Mouse (Mus musculus): ENCODE measurements around the gene Styxl1. TPM values are rescaled to one million over a fixed set of nuclear protein-coding genes. Genes with fewer than 3 reads are reported as not detected.

The Styxl1 gene
- polyA plus RNA-seq, 2 experiments, result 0.02 TPM; not detected in 1

- H3K27me3 ChIP-seq (ENCODE audit: control insufficient read depth, insufficient read depth, low read length), result no peaks in the 10 kb centered on the region
- no peak overlapping the region for H3K4me2 ChIP-seq (ENCODE audit: low read depth)
- no peak overlapping the region for H3K27ac ChIP-seq
- no peak for TF ChIP-seq EP300 (IDR thresholded peaks at IDR 0.05; ENCODE audit: low read depth)
- no peak for TF ChIP-seq CTCF (IDR thresholded peaks at IDR 0.05; ENCODE audit: low read depth)
- H3K4me3 ChIP-seq (ENCODE audit: insufficient read depth in 1 of 2, low read depth in 2 of 2, low read length in 2 of 2), result no peak overlapping the region
- ATAC-seq (ENCODE audit: insufficient read depth) (no peak), DNase-seq (ENCODE audit: low read depth in 3 of 3, low spot score in 3 of 3) (no peak)
- H3K9me3 ChIP-seq (ENCODE audit: control insufficient read depth, low read length), result no peaks in the 10 kb centered on the region
- peaks cover 3% of the 10 kb centered on the region for H3K36me3 ChIP-seq (replicated peaks; ENCODE audit: control insufficient read depth, insufficient read depth, low read depth)
- no peaks in the 10 kb centered on the region for H3K4me1 ChIP-seq (replicated peaks; ENCODE audit: control insufficient read depth in 2 of 2, insufficient read depth in 2 of 2, low read length in 1 of 2)
- WGBS (ENCODE audit: insufficient replicate concordance), result 77% methylated on average over 13 of the region's 13 CpGs
- H3K9ac ChIP-seq (replicated peaks), result no peak overlapping the region
Measured at GRCm38 (mm10) chr5:135735741-135736140, 42.4 kb downstream of the Styxl1 start.

- no peaks in the 10 kb centered on the region for H3K9me3 ChIP-seq (ENCODE audit: control insufficient read depth, low read length)
- 91% methylated on average over 42 of the region's 42 CpGs for WGBS (ENCODE audit: insufficient replicate concordance)
- H3K4me3 ChIP-seq (ENCODE audit: insufficient read depth in 1 of 2, low read depth in 2 of 2, low read length in 2 of 2), result no peak overlapping the region
- DNase-seq (ENCODE audit: low read depth in 3 of 3, low spot score in 3 of 3) (no peak), ATAC-seq (ENCODE audit: insufficient read depth) (no peak)
- no peaks in the 10 kb centered on the region for H3K27me3 ChIP-seq (ENCODE audit: control insufficient read depth, insufficient read depth, low read length)
- no peak overlapping the region for H3K4me2 ChIP-seq (ENCODE audit: low read depth)
- no peak for TF ChIP-seq CTCF (IDR thresholded peaks at IDR 0.05; ENCODE audit: low read depth)
- TF ChIP-seq EP300 (IDR thresholded peaks at IDR 0.05; ENCODE audit: low read depth), result no peak
- H3K4me1 ChIP-seq (replicated peaks; ENCODE audit: control insufficient read depth in 2 of 2, insufficient read depth in 2 of 2, low read length in 1 of 2), result no peaks in the 10 kb centered on the region
- H3K27ac ChIP-seq, result no peak overlapping the region
- no peak overlapping the region for H3K9ac ChIP-seq (replicated peaks)
- H3K36me3 ChIP-seq (replicated peaks; ENCODE audit: control insufficient read depth, insufficient read depth, low read depth), result peaks cover 7% of the 10 kb centered on the region
Measured at GRCm38 (mm10) chr5:135734057-135734680, 44.0 kb downstream of the Styxl1 start.

GRCm38 (mm10) chr5:135733071-135733470 is 45.1 kb downstream of the Styxl1 start:
- Histone ChIP-seq H3K27me3 (ENCODE audit: control insufficient read depth, insufficient read depth, low read length) (no peaks in the 10 kb centered on the region), H3K9ac (replicated peaks) (no peak overlapping the region), H3K9me3 (ENCODE audit: control insufficient read depth, low read length) (no peaks in the 10 kb centered on the region), H3K27ac (no peak overlapping the region), H3K4me3 (ENCODE audit: insufficient read depth in 1 of 2, low read depth in 2 of 2, low read length in 2 of 2) (no peak overlapping the region), H3K36me3 (replicated peaks; ENCODE audit: control insufficient read depth, insufficient read depth, low read depth) (peaks cover 7% of the 10 kb centered on the region), H3K4me1 (replicated peaks; ENCODE audit: control insufficient read depth in 2 of 2, insufficient read depth in 2 of 2, low read length in 1 of 2) (no peaks in the 10 kb centered on the region), H3K4me2 (ENCODE audit: low read depth) (no peak overlapping the region)
- TF ChIP-seq CTCF (IDR thresholded peaks at IDR 0.05; ENCODE audit: low read depth), result no peak
- TF ChIP-seq EP300 (IDR thresholded peaks at IDR 0.05; ENCODE audit: low read depth), result no peak
- DNase-seq (ENCODE audit: low read depth in 3 of 3, low spot score in 3 of 3) (no peak), ATAC-seq (ENCODE audit: insufficient read depth) (no peak)
- 73% methylated on average over 4 of the region's 4 CpGs for WGBS (ENCODE audit: insufficient replicate concordance)

- ATAC-seq (ENCODE audit: insufficient read depth), result no peak
- H3K4me1 ChIP-seq (replicated peaks; ENCODE audit: control insufficient read depth in 2 of 2, insufficient read depth in 2 of 2, low read length in 1 of 2), result no peaks in the 10 kb centered on the region
- no peak overlapping the region for H3K27ac ChIP-seq
- no peak for DNase-seq (ENCODE audit: low read depth in 3 of 3, low spot score in 3 of 3)
- H3K9me3 ChIP-seq (ENCODE audit: control insufficient read depth, low read length), result no peaks in the 10 kb centered on the region
- no peaks in the 10 kb centered on the region for H3K27me3 ChIP-seq (ENCODE audit: control insufficient read depth, insufficient read depth, low read length)
- H3K4me3 ChIP-seq (ENCODE audit: insufficient read depth in 1 of 2, low read depth in 2 of 2, low read length in 2 of 2), result no peak overlapping the region
- peaks cover 7% of the 10 kb centered on the region for H3K36me3 ChIP-seq (replicated peaks; ENCODE audit: control insufficient read depth, insufficient read depth, low read depth)
- 82% methylated on average over 16 of the region's 16 CpGs for WGBS (ENCODE audit: insufficient replicate concordance)
- H3K9ac ChIP-seq (replicated peaks), result no peak overlapping the region
- TF ChIP-seq CTCF (IDR thresholded peaks at IDR 0.05; ENCODE audit: low read depth), result no peak
- H3K4me2 ChIP-seq (ENCODE audit: low read depth), result no peak overlapping the region
Measured at GRCm38 (mm10) chr5:135731322-135731721, 46.9 kb downstream of the Styxl1 start.

- no peak for TF ChIP-seq CTCF (IDR thresholded peaks at IDR 0.05; ENCODE audit: low read depth)
- TF ChIP-seq EP300 (IDR thresholded peaks at IDR 0.05; ENCODE audit: low read depth), result no peak
- WGBS (ENCODE audit: insufficient replicate concordance), result 86% methylated on average over 10 of the region's 10 CpGs
- peaks cover 7% of the 10 kb centered on the region for H3K36me3 ChIP-seq (replicated peaks; ENCODE audit: control insufficient read depth, insufficient read depth, low read depth)
Measured at GRCm38 (mm10) chr5:135730916-135731315, 47.3 kb downstream of the Styxl1 start.

More at GRCm38 (mm10) chr5:135730916-135731315, 47.3 kb downstream of the Styxl1 start:
- H3K9ac ChIP-seq (replicated peaks), result no peak overlapping the region
- no peak overlapping the region for H3K27ac ChIP-seq
- no peaks in the 10 kb centered on the region for H3K27me3 ChIP-seq (ENCODE audit: control insufficient read depth, insufficient read depth, low read length)
- no peak overlapping the region for H3K4me3 ChIP-seq (ENCODE audit: insufficient read depth in 1 of 2, low read depth in 2 of 2, low read length in 2 of 2)
- ATAC-seq (ENCODE audit: insufficient read depth), result no peak
- DNase-seq (ENCODE audit: low read depth in 3 of 3, low spot score in 3 of 3), result no peak
- H3K9me3 ChIP-seq (ENCODE audit: control insufficient read depth, low read length), result no peaks in the 10 kb centered on the region
- no peak overlapping the region for H3K4me2 ChIP-seq (ENCODE audit: low read depth)
- H3K4me1 ChIP-seq (replicated peaks; ENCODE audit: control insufficient read depth in 2 of 2, insufficient read depth in 2 of 2, low read length in 1 of 2), result no peaks in the 10 kb centered on the region
